Mouse (Mus musculus) hematopoietic multipotent progenitor cell, adult 10-12 weeks (in vitro differentiated cells): ENCODE results near the gene Bod1. TPM values are rescaled to one million over a fixed set of nuclear protein-coding genes. Genes with fewer than 3 reads are reported as not detected.

Source experiments
- polyA plus RNA-seq: library from polyadenylated mRNA; stranded (reverse); fragments of >175 nt; gene quantifications from 2 replicates; pipeline ENCODE4 v1.2.3, GENCODE M21; 2012; ENCODE audit warnings: low replicate concordance

Gene Bod1
- polyA plus RNA-seq = 2.1 and 4.8 TPM in 2 replicates

DNA sequence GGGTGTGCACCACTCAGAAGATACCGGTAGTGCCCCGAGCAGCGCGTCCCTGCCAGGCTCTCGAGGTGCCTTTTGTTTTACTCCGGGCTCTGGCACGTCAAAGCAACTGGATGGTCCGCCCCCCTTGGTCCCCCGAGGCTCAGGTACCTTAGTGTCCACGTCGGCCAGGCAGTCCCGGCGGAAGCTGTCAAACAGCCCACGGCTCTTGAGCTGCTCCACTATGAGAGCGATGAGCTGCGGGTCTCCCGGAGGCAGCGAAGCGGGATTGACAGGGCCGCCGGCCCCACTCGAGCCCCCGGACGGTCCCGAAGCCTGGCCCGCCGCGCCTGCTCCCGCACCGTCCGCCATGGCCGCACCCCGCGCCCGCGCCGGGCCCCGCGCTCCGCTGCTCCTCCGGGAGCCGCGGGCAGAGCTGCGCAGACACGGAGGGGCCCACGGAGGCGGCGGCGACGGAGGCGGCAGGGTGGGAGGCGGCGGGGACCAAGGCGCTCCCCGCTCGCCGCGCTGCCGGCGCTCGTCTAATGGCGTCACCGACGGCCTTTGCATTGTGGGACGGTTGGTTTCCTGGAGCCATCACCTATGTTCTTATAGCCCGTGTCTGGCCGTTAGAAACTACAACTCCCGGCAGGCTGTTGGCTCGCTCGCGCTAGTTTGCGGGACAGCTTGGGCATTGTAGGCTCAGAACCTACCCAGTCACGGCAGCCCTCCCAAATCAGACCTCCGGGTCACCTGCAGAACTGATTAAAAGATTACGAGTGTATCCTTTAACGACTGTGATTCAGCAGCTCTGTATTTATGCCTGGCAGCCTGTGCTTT is at the start of gene Bod1:
Gene Bod1, minus strand, starts transcription at position 532 of the 816 bp plus-strand sequence.

Other genes starting within 250 kb of the Bod1 start
- gene Cpeb4, start 200.3 kb upstream of the Bod1 start, polyA plus RNA-seq = 13.3 and 17.7 TPM in 2 replicates